21 mouse cellular contexts compared by ENCODE assay signal in the genomic region with DNA sequence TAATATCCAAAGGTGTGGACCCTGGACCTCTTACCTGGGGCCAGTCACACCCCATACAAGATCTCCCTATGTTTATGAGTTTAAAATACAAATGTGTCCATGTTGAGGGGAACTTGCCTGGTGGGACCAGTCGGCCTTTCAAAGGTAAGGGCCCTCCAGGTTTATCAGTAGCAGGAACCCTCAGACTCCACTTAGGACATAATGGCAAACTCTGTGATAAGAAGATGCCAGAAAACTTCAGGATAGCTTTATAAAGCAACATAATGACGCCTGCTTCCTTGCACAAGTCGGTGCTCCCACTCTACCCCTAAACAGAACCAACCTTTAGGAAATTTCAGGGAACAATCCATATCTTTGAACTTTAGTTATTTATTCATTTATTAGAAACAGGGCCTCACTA. TPM values are rescaled to one million over a fixed set of nuclear protein-coding genes. Genes with fewer than 3 reads are reported as not detected.
"Had no signal": no experiment of that assay in that cellular context is flagged by ENCODE, and none has a peak within 500 bp of the region (broad histone marks: within the 10 kb centered on the region; RNA-seq: fewer than 3 reads in every experiment).

No protein-coding gene starts in this region.

- H3K9ac ChIP-seq: liver, embryonic 12.5 days; liver, embryonic 14.5 days; lung, embryonic 15.5 days; midbrain, embryonic 12.5 days; neural tube, embryonic 13.5 days; neural tube, embryonic 15.5 days had no signal

- H3K36me3 ChIP-seq: liver, embryonic 12.5 days; lung, embryonic 15.5 days; midbrain, embryonic 10.5 days; midbrain, embryonic 12.5 days; neural tube, embryonic 13.5 days; neural tube, embryonic 15.5 days had no signal

- ATAC-seq: liver, embryonic 12.5 days; midbrain, embryonic 16.5 days had no signal

- H3K9me3 ChIP-seq: liver, embryonic 12.5 days; lung, embryonic 15.5 days; midbrain, embryonic 10.5 days; midbrain, embryonic 12.5 days; neural tube, embryonic 13.5 days; neural tube, embryonic 15.5 days had no signal

- H3K4me1 ChIP-seq: liver, embryonic 12.5 days; midbrain, embryonic 10.5 days had no signal

- H3K4me2 ChIP-seq: liver, embryonic 12.5 days; lung, embryonic 15.5 days; midbrain, embryonic 12.5 days; neural tube, embryonic 13.5 days; neural tube, embryonic 15.5 days had no signal

- DNase-seq: lung, adult 2 months; midbrain, embryonic 14.5 days; retina, postnatal 1 day; right cerebral cortex, adult 18-20 months; right cerebral cortex, postnatal 25 days; right cerebral cortex, postnatal 4 days; spleen, adult 18-20 months; thymus, adult 18-20 months; thymus, postnatal 14 days; thymus, postnatal 36 days had no signal

- H3K4me3 ChIP-seq: liver, embryonic 12.5 days; lung, embryonic 15.5 days; midbrain, embryonic 10.5 days; midbrain, embryonic 12.5 days; myocyte; neural tube, embryonic 13.5 days; neural tube, embryonic 15.5 days had no signal

- H3K27ac ChIP-seq: liver, embryonic 12.5 days; liver, embryonic 14.5 days; lung, embryonic 15.5 days; midbrain, embryonic 10.5 days; midbrain, embryonic 12.5 days; neural tube, embryonic 13.5 days; neural tube, embryonic 15.5 days had no signal

- H3K27me3 ChIP-seq: liver, embryonic 12.5 days; lung, embryonic 15.5 days; midbrain, embryonic 12.5 days; neural tube, embryonic 13.5 days; neural tube, embryonic 15.5 days had no signal

RNA-seq across cellular contexts. Expression of a gene that starts 4.3 kb away (rescaled TPM):
- polyA plus RNA-seq: liver, embryonic 12.5 days; midbrain, embryonic 10.5 days; midbrain, embryonic 14.5 days; midbrain, embryonic 16.5 days; myocyte; neural tube, embryonic 11.5 days; neural tube, embryonic 13.5 days; neural tube, embryonic 15.5 days; small intestine, adult 2 months had no signal
